Mouse (Mus musculus): ENCODE data around the gene Cxcl12. TPM values are rescaled to one million over a fixed set of nuclear protein-coding genes. Genes with fewer than 3 reads are reported as not detected.

Cxcl12 gene
- total RNA-seq, 2 experiments from 2014 or later = 40.2 to 41.2 TPM

- DNase-seq (ENCODE audit: low spot score in 2 of 2) = no peak
These were observed 51.0 kb downstream of the Cxcl12 start for GRCm38 (mm10) chr6:117219300-117219680.

GRCm38 (mm10) chr6:117219911-117220481 is 51.7 kb downstream of the Cxcl12 start:
- no peak for DNase-seq (ENCODE audit: low spot score in 2 of 2)

- DNase-seq (ENCODE audit: low spot score in 2 of 2) = no peak
These were observed 52.6 kb downstream of the Cxcl12 start for GRCm38 (mm10) chr6:117220831-117221345.

Measured in layer of hippocampus, postnatal 10 days (tissue).